Mouse (Mus musculus) lung, postnatal 25 days (tissue): ENCODE results near the gene Krt86.

ENCODE experiments used
- DNase-seq: peaks from one replicate; pipeline ENCODE4 v3.0.0; 2022; ENCODE audit warnings: low spot score

Krt86 gene

GRCm38 (mm10) chr15:101472952-101473528, at the start of gene Krt86:
Gene Krt86 (plus strand): TSS chr15:101473478.
- no peak for DNase-seq

GRCm38 (mm10) chr15:101424914-101425313, 48.4 kb upstream of the Krt86 start:
- DNase-seq, result peak; percentile 69

- DNase-seq, result no peak
Observed at GRCm38 (mm10) chr15:101436611-101437010, 36.7 kb upstream of the Krt86 start.

- DNase-seq, result no peak
Observed at GRCm38 (mm10) chr15:101438555-101438954, 34.7 kb upstream of the Krt86 start, which contains the start of gene Krt87. Gene Krt87 (minus strand): TSS chr15:101438804.

- DNase-seq, result no peak
Observed at GRCm38 (mm10) chr15:101440837-101441236, 32.4 kb upstream of the Krt86 start.

GRCm38 (mm10) chr15:101446572-101446971, 26.7 kb upstream of the Krt86 start:
- DNase-seq, result no peak

- no peak for DNase-seq
Observed at GRCm38 (mm10) chr15:101447444-101447843, 25.8 kb upstream of the Krt86 start, which contains the start of gene Krt88. Gene Krt88 (plus strand): TSS chr15:101447744.

GRCm38 (mm10) chr15:101453093-101453736, 20.1 kb upstream of the Krt86 start:
- peak; percentile 87 for DNase-seq

GRCm38 (mm10) chr15:101454774-101455173, 18.5 kb upstream of the Krt86 start:
- DNase-seq, result peak; percentile 10

- DNase-seq, result no peak
Observed at GRCm38 (mm10) chr15:101455292-101455691, 18.0 kb upstream of the Krt86 start.

GRCm38 (mm10) chr15:101455891-101456290, 17.4 kb upstream of the Krt86 start:
- DNase-seq, result no peak

GRCm38 (mm10) chr15:101458361-101458930, 14.8 kb upstream of the Krt86 start:
- no peak for DNase-seq

- no peak for DNase-seq
Observed at GRCm38 (mm10) chr15:101459283-101459682, 14.0 kb upstream of the Krt86 start.

- no peak for DNase-seq
Observed at GRCm38 (mm10) chr15:101463651-101464050, 9.6 kb upstream of the Krt86 start, which contains the start of gene Krt81. Gene Krt81 (minus strand): TSS chr15:101463751.

- DNase-seq, result no peak
Observed at GRCm38 (mm10) chr15:101469093-101469492, 4.2 kb upstream of the Krt86 start.

- DNase-seq, result peak; percentile 45
Observed at GRCm38 (mm10) chr15:101479007-101479665, 5.9 kb downstream of the Krt86 start.

GRCm38 (mm10) chr15:101479666-101480060, 6.4 kb downstream of the Krt86 start:
- DNase-seq, result no peak

- DNase-seq, result no peak
Observed at GRCm38 (mm10) chr15:101482056-101482455, 8.8 kb downstream of the Krt86 start.

- no peak for DNase-seq
Observed at GRCm38 (mm10) chr15:101483646-101484045, 10.4 kb downstream of the Krt86 start.

GRCm38 (mm10) chr15:101484939-101485338, 11.7 kb downstream of the Krt86 start:
- DNase-seq, result no peak

GRCm38 (mm10) chr15:101485911-101486635, 12.8 kb downstream of the Krt86 start:
- DNase-seq, result no peak

- peak; percentile 13 for DNase-seq
Observed at GRCm38 (mm10) chr15:101491431-101491830, 18.2 kb downstream of the Krt86 start, which contains the start of gene Krt83. Gene Krt83 (minus strand): TSS chr15:101491512.
